Mouse (Mus musculus) midbrain, embryonic 13.5 days (tissue): Measurements from ENCODE around the gene Vps26a. TPM values are rescaled to one million over a fixed set of nuclear protein-coding genes. Genes with fewer than 3 reads are reported as not detected.
"Not testable (repeated sequence)": the region's sequence is repeated elsewhere in the genome, so short reads cannot be mapped to it uniquely, and the experiment has no call there.

ENCODE experiments used
- ATAC-seq: fragments of 200-750 bp; cut with Nextera tagmentation; 2 replicates; pipeline ENCODE4 v1.8.0; 2017; ENCODE audit warnings: mild to moderate bottlenecking, moderate TSS enrichment, moderate library complexity
- H3K27ac ChIP-seq: fragments of 300-500 bp; sonication (generic); 2 replicates; pipeline ENCODE4 v1.5.1; 2015; ENCODE audit warnings: inconsistent platforms, mild to moderate bottlenecking, moderate library complexity
- H3K27me3 ChIP-seq: fragments of 300-500 bp; sonication (generic); 2 replicates; pipeline ENCODE4 v1.6.1; 2015; ENCODE audit warnings: mild to moderate bottlenecking, inconsistent platforms
- H3K36me3 ChIP-seq: fragments of 300-500 bp; sonication (generic); 2 replicates; pipeline ENCODE4 v1.6.1; 2015; ENCODE audit warnings: mild to moderate bottlenecking, inconsistent platforms
- H3K4me1 ChIP-seq: fragments of 300-500 bp; sonication (generic); replicated peaks from 2 replicates; pipeline ENCODE4 v1.6.1; 2015; ENCODE audit warnings: inconsistent platforms
- H3K4me2 ChIP-seq: fragments of 300-500 bp; sonication (generic); replicated peaks from 2 replicates; pipeline ENCODE4 v1.6.1; 2015; ENCODE audit warnings: moderate library complexity, mild to moderate bottlenecking, inconsistent platforms
- H3K4me3 ChIP-seq: fragments of 300-500 bp; sonication (generic); replicated peaks from 2 replicates; pipeline ENCODE4 v1.5.1; 2015; ENCODE audit warnings: mild to moderate bottlenecking, inconsistent platforms
- H3K9ac ChIP-seq: fragments of 300-500 bp; sonication (generic); replicated peaks from 2 replicates; pipeline ENCODE4 v1.6.1; 2015; ENCODE audit warnings: mild to moderate bottlenecking, inconsistent platforms
- H3K9me3 ChIP-seq: fragments of 300-500 bp; sonication (generic); 2 replicates; pipeline ENCODE4 v1.6.1; 2016; ENCODE audit warnings: mild to moderate bottlenecking, inconsistent platforms
- WGBS: fragments of 180-500 bp; shearing (Covaris S2); methylation state at CpG from one replicate; pipeline ENCODE4 v1.1.7; 2015; 5-methylcytosine and 5-hydroxymethylcytosine counted together
- polyA plus RNA-seq: library from polyadenylated mRNA; unstranded; fragments of >200 nt; fragmentation: Nextera tagmentation; extraction: Ambion mirVana; gene quantifications from 2 replicates; pipeline ENCODE4 v1.2.1, GENCODE M21; 2015

The Vps26a gene
- polyA plus RNA-seq, 1 experiment from 2014 or later: 68.5 TPM

GRCm38 (mm10) chr10:62491681-62492080 is 5.1 kb upstream of the Vps26a start:
- 89% methylated on average over 3 of the region's 3 CpGs for WGBS
- not testable (repeated sequence) for H3K27me3 ChIP-seq, H3K36me3 ChIP-seq, H3K27ac ChIP-seq, H3K9me3 ChIP-seq, H3K9ac ChIP-seq, H3K4me1 ChIP-seq, H3K4me3 ChIP-seq, ATAC-seq, H3K4me2 ChIP-seq

GRCm38 (mm10) chr10:62488266-62488665 is 1.7 kb upstream of the Vps26a start:
- H3K27me3 ChIP-seq: no peaks in the 10 kb centered on the region
- no peak overlapping the region for H3K4me3 ChIP-seq
- H3K9me3 ChIP-seq: no peaks in the 10 kb centered on the region
- H3K36me3 ChIP-seq: no peaks in the 10 kb centered on the region
- 22% methylated on average over 1 of the region's 1 CpGs for WGBS
- no peak for ATAC-seq
- H3K4me1 ChIP-seq: peaks cover 26% of the 10 kb centered on the region
- no peak overlapping the region for H3K4me2 ChIP-seq
- H3K9ac ChIP-seq: no peak overlapping the region
- H3K27ac ChIP-seq: no peak overlapping the region

- H3K27me3 ChIP-seq: no peaks in the 10 kb centered on the region
- peak overlapping the region; percentile 64 for H3K4me2 ChIP-seq
- H3K4me1 ChIP-seq: peaks cover 33% of the 10 kb centered on the region
- no peaks in the 10 kb centered on the region for H3K36me3 ChIP-seq
- peak overlapping the region; percentile 88 for H3K9ac ChIP-seq
- peak; percentile 91 for ATAC-seq
- H3K9me3 ChIP-seq: no peaks in the 10 kb centered on the region
- WGBS: under 1% methylated on average over 37 of the region's 48 CpGs
- H3K27ac ChIP-seq: peak overlapping the region; percentile 85
- peak overlapping the region; percentile 93 for H3K4me3 ChIP-seq
These were observed 575 bp downstream of the Vps26a start for GRCm38 (mm10) chr10:62485878-62486582.

- no peak for ATAC-seq
- H3K4me3 ChIP-seq: no peak overlapping the region
- WGBS: 72% methylated on average over 7 of the region's 7 CpGs
- H3K9me3 ChIP-seq: no peaks in the 10 kb centered on the region
- no peaks in the 10 kb centered on the region for H3K27me3 ChIP-seq
- peaks cover 13% of the 10 kb centered on the region for H3K36me3 ChIP-seq
- no peak overlapping the region for H3K9ac ChIP-seq
- no peak overlapping the region for H3K4me2 ChIP-seq
- H3K27ac ChIP-seq: no peak overlapping the region
- H3K4me1 ChIP-seq: peaks cover 29% of the 10 kb centered on the region
These were observed 5.3 kb downstream of the Vps26a start for GRCm38 (mm10) chr10:62481108-62481852.

- Histone ChIP-seq H3K36me3 (peaks cover 20% of the 10 kb centered on the region), H3K27ac (no peak overlapping the region), H3K27me3 (no peaks in the 10 kb centered on the region), H3K9me3 (no peaks in the 10 kb centered on the region), H3K4me2 (no peak overlapping the region), H3K4me1 (peaks cover 7% of the 10 kb centered on the region; the same call in 1 of the 2 replicates), H3K9ac (no peak overlapping the region), H3K4me3 (no peak overlapping the region)
- ATAC-seq: no peak
- WGBS: 75% methylated on average over 2 of the region's 2 CpGs
These were observed 9.6 kb downstream of the Vps26a start for GRCm38 (mm10) chr10:62476980-62477379.

- no peak for ATAC-seq
- no peaks in the 10 kb centered on the region for H3K27me3 ChIP-seq
- 0 out of 2 replicates have a peak, but pooled peaks cover 3% of the 10 kb centered on the region for H3K4me1 ChIP-seq
- H3K27ac ChIP-seq: no peak overlapping the region
- H3K36me3 ChIP-seq: peaks cover 20% of the 10 kb centered on the region
- H3K9ac ChIP-seq: no peak overlapping the region
- H3K4me3 ChIP-seq: no peak overlapping the region
- H3K4me2 ChIP-seq: no peak overlapping the region
- no peaks in the 10 kb centered on the region for H3K9me3 ChIP-seq
- 92% methylated on average over 10 of the region's 10 CpGs for WGBS
These were observed 11.7 kb downstream of the Vps26a start for GRCm38 (mm10) chr10:62474944-62475343.

GRCm38 (mm10) chr10:62471105-62471504 is 15.5 kb downstream of the Vps26a start:
- H3K9ac ChIP-seq: no peak overlapping the region
- H3K27me3 ChIP-seq: no peaks in the 10 kb centered on the region
- H3K9me3 ChIP-seq: no peaks in the 10 kb centered on the region
- peaks cover 29% of the 10 kb centered on the region for H3K36me3 ChIP-seq
- ATAC-seq: no peak
- H3K4me1 ChIP-seq: 0 out of 2 replicates have a peak, but pooled peaks cover 3% of the 10 kb centered on the region
- no peak overlapping the region for H3K4me3 ChIP-seq
- no peak overlapping the region for H3K27ac ChIP-seq
- WGBS: 52% methylated on average over 5 of the region's 5 CpGs
- H3K4me2 ChIP-seq: no peak overlapping the region

GRCm38 (mm10) chr10:62469736-62470135 is 16.9 kb downstream of the Vps26a start:
- Histone ChIP-seq H3K9me3 (no peaks in the 10 kb centered on the region), H3K9ac (no peak overlapping the region), H3K4me1 (0 out of 2 replicates have a peak, but pooled peaks cover 3% of the 10 kb centered on the region), H3K4me2 (no peak overlapping the region), H3K27ac (no peak overlapping the region), H3K36me3 (peaks cover 24% of the 10 kb centered on the region), H3K4me3 (no peak overlapping the region), H3K27me3 (no peaks in the 10 kb centered on the region)
- no peak for ATAC-seq
- WGBS: 95% methylated on average over 4 of the region's 4 CpGs

- Histone ChIP-seq H3K4me2 (no peak overlapping the region), H3K36me3 (peaks cover 67% of the 10 kb centered on the region), H3K27me3 (no peaks in the 10 kb centered on the region), H3K9ac (no peak overlapping the region), H3K27ac (no peak overlapping the region), H3K4me1 (no peaks in the 10 kb centered on the region), H3K9me3 (no peaks in the 10 kb centered on the region), H3K4me3 (no peak overlapping the region)
- no peak for ATAC-seq
These were observed 25.3 kb downstream of the Vps26a start for GRCm38 (mm10) chr10:62461321-62461720.

GRCm38 (mm10) chr10:62452001-62452400 is 34.6 kb downstream of the Vps26a start:
- Histone ChIP-seq H3K36me3 (peaks cover 29% of the 10 kb centered on the region), H3K4me1 (peaks cover 21% of the 10 kb centered on the region)
- WGBS: 76% methylated on average over 11 of the region's 11 CpGs
- H3K4me3 ChIP-seq, H3K4me2 ChIP-seq, ATAC-seq, H3K9me3 ChIP-seq, H3K27ac ChIP-seq, H3K9ac ChIP-seq, H3K27me3 ChIP-seq: not testable (repeated sequence)

GRCm38 (mm10) chr10:62450280-62450640 is 36.3 kb downstream of the Vps26a start:
- Histone ChIP-seq H3K9me3 (no peaks in the 10 kb centered on the region), H3K9ac (peak overlapping the region; percentile 91), H3K4me1 (peaks cover 21% of the 10 kb centered on the region), H3K4me2 (peak overlapping the region; percentile 77), H3K27ac (peak overlapping the region; percentile 88), H3K36me3 (peaks cover 31% of the 10 kb centered on the region), H3K4me3 (peak overlapping the region; percentile 75), H3K27me3 (no peaks in the 10 kb centered on the region)
- no peak for ATAC-seq
- WGBS: 41% methylated on average over 18 of the region's 18 CpGs
